Mouse (Mus musculus) heart, embryonic 13.5 days (tissue): ENCODE measurements around the gene Gtf2h5. TPM values are rescaled to one million over a fixed set of nuclear protein-coding genes. Genes with fewer than 3 reads are reported as not detected.
A peak's percentile ranks its signal among the peaks of the same experiment; 100 is the strongest.

Experiments used
- ATAC-seq: fragments of 200-750 bp; cut with Nextera tagmentation; 2 replicates; pipeline ENCODE4 v1.8.0; 2017; ENCODE audit warnings: moderate TSS enrichment; ENCODE audit not compliant: insufficient number of reproducible peaks, low FRiP score, low TSS enrichment; ENCODE audit errors: extremely low read depth
- H3K27ac ChIP-seq: fragments of 300-500 bp; sonication (generic); replicated peaks from 2 replicates; pipeline ENCODE4 v1.5.1; 2015; ENCODE audit warnings: moderate library complexity, mild to moderate bottlenecking, inconsistent platforms
- H3K27me3 ChIP-seq: fragments of 300-500 bp; sonication (generic); replicated peaks from 2 replicates; pipeline ENCODE4 v1.6.1; 2015; ENCODE audit warnings: mild to moderate bottlenecking, inconsistent platforms
- H3K36me3 ChIP-seq: fragments of 300-500 bp; sonication (generic); 2 replicates; pipeline ENCODE4 v1.6.1; 2015; ENCODE audit warnings: mild to moderate bottlenecking, inconsistent platforms
- H3K4me1 ChIP-seq: fragments of 300-500 bp; sonication (generic); 2 replicates; pipeline ENCODE4 v1.6.1; 2015; ENCODE audit warnings: inconsistent platforms
- H3K4me2 ChIP-seq: fragments of 300-500 bp; sonication (generic); 2 replicates; pipeline ENCODE4 v1.6.1; 2015; ENCODE audit warnings: inconsistent platforms, mild to moderate bottlenecking, moderate library complexity
- H3K4me3 ChIP-seq: fragments of 300-500 bp; sonication (generic); 2 replicates; pipeline ENCODE4 v1.5.1; 2015; ENCODE audit warnings: moderate library complexity, mild to moderate bottlenecking, inconsistent platforms
- H3K9ac ChIP-seq: fragments of 300-500 bp; sonication (generic); 2 replicates; pipeline ENCODE4 v1.6.1; 2015; ENCODE audit warnings: inconsistent platforms, mild to moderate bottlenecking, moderate library complexity
- H3K9me3 ChIP-seq: fragments of 300-500 bp; sonication (generic); 2 replicates; pipeline ENCODE4 v1.6.1; 2016; ENCODE audit warnings: inconsistent platforms
- WGBS: fragments of 180-500 bp; shearing (Covaris S2); methylation state at CpG from one replicate; pipeline ENCODE4 v1.1.7; 2015; ENCODE audit warnings: mixed read lengths; 5-methylcytosine and 5-hydroxymethylcytosine counted together
- polyA plus RNA-seq: library from polyadenylated mRNA; unstranded; fragments of >200 nt; fragmentation: Nextera tagmentation; extraction: Ambion mirVana; gene quantifications from 2 replicates; pipeline ENCODE4 v1.2.1, GENCODE M21; 2015

Gtf2h5 gene
- polyA plus RNA-seq: 126 and 154 TPM in 2 replicates

- Histone ChIP-seq H3K36me3 (peaks cover 13% of the 10 kb centered on the region), H3K4me3 (peak within 1 kb of the TSS; percentile 84), H3K27me3 (no peaks in the 10 kb centered on the region), H3K9me3 (no peaks in the 10 kb centered on the region), H3K4me1 (peaks cover 21% of the 10 kb centered on the region), H3K9ac (peak within 1 kb of the TSS; percentile 94), H3K4me2 (peak within 1 kb of the TSS; percentile 79), H3K27ac (peak within 1 kb of the TSS; percentile 80)
- WGBS: 1% methylated on average over 70 of the region's 70 CpGs
- ATAC-seq: peak; percentile 99
These were observed at the start of gene Gtf2h5, which contains the start of gene Serac1 for GRCm38 (mm10) chr17:6079287-6080122. TSS of gene Gtf2h5 (plus strand) at chr17:6079786. TSS of gene Serac1 (minus strand) at chr17:6079741.

DNA sequence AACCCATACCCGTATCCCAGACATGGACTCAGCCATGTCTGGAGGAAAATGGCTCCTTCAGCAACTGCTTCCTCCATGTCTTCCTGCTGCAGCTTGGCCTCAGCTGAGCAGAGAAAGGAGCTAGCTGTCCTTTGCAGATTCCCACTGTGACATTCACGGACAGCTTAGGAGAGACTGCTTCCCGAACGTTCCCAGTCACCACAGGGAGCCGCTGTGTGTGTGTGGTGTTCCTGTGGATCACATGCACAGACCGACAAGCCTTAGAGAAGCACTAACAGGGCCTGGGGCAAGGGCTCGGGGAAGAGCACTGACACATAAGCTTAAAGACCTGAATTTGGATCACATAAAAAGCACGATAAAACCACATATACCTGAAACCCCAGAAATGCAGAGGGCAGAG lies 43.9 kb upstream of the Gtf2h5 start:
- Histone ChIP-seq H3K4me2 (no peak overlapping the region), H3K9me3 (no peaks in the 10 kb centered on the region), H3K4me3 (no peak overlapping the region), H3K36me3 (peaks cover 36% of the 10 kb centered on the region), H3K4me1 (peaks cover 6% of the 10 kb centered on the region; the same call in 1 of the 2 replicates), H3K9ac (no peak overlapping the region), H3K27ac (no peak overlapping the region), H3K27me3 (no peaks in the 10 kb centered on the region)
- no peak for ATAC-seq
- 54% methylated on average over 8 of the region's 8 CpGs for WGBS

DNA sequence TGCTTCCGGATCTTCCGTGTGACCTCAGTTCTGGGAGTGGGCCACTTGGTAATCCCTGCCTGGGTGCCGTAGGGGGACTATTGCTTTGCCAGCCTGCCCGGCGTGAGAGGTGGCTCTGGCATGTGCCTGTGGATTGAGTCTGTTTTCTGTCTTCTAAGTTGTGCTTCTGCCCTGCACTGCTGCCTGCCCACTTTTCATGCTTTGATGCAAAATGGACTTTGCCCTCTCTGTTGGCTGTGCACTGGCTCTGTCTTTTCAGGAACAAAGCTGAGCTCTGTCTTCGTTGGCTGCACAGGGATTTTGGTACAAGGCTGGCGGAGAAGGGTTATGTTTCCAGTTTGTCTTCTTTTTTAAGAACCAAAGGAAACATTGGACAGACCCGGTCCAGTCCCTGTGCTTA lies 43.1 kb upstream of the Gtf2h5 start:
- no peak overlapping the region for H3K9ac ChIP-seq
- H3K4me2 ChIP-seq: no peak overlapping the region
- WGBS: 81% methylated on average over 8 of the region's 8 CpGs
- no peak overlapping the region for H3K4me3 ChIP-seq
- no peak overlapping the region for H3K27ac ChIP-seq
- ATAC-seq: no peak
- H3K36me3 ChIP-seq: peaks cover 40% of the 10 kb centered on the region
- no peaks in the 10 kb centered on the region for H3K27me3 ChIP-seq
- peaks cover 6% of the 10 kb centered on the region; the same call in 1 of the 2 replicates for H3K4me1 ChIP-seq
- no peaks in the 10 kb centered on the region for H3K9me3 ChIP-seq

- Histone ChIP-seq H3K9me3 (no peaks in the 10 kb centered on the region), H3K36me3 (peaks cover 44% of the 10 kb centered on the region), H3K4me1 (peaks cover 6% of the 10 kb centered on the region; the same call in 1 of the 2 replicates), H3K27ac (no peak overlapping the region), H3K4me3 (no peak overlapping the region), H3K9ac (no peak overlapping the region), H3K27me3 (no peaks in the 10 kb centered on the region), H3K4me2 (no peak overlapping the region)
- ATAC-seq: no peak
- 88% methylated on average over 11 of the region's 11 CpGs for WGBS
These were observed 42.7 kb upstream of the Gtf2h5 start for GRCm38 (mm10) chr17:6036872-6037271.

DNA sequence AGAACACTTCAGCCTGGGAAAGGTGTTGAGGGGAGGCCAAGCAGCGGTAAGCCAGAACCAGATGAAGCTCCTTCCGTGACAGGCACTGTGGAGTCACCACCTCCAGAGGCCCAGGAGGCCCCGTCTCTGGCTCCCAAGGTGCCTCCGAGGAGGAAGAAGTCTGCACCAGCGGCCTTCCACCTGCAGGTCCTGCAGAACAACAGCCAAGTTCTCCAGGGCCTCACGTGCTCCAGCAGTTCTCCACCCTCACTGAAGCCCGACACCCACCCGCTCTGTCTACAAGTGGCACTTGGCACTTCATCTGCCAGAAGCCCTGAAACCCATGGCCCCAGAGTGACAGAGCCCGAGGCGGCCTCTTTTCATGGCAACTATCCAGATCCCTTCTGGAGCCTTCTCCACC lies 42.1 kb upstream of the Gtf2h5 start:
- Histone ChIP-seq H3K4me3 (no peak overlapping the region), H3K9me3 (no peaks in the 10 kb centered on the region), H3K27me3 (no peaks in the 10 kb centered on the region), H3K4me1 (peaks cover 6% of the 10 kb centered on the region; the same call in 1 of the 2 replicates), H3K4me2 (no peak overlapping the region), H3K9ac (no peak overlapping the region; the same call in 1 of the 2 replicates), H3K27ac (no peak overlapping the region), H3K36me3 (peaks cover 50% of the 10 kb centered on the region)
- ATAC-seq: peak; percentile 51
- 59% methylated on average over 10 of the region's 10 CpGs for WGBS

- H3K4me2 ChIP-seq: no peak overlapping the region
- no peak for ATAC-seq
- H3K27me3 ChIP-seq: no peaks in the 10 kb centered on the region
- no peaks in the 10 kb centered on the region for H3K4me1 ChIP-seq
- no peak overlapping the region for H3K9ac ChIP-seq
- peaks cover 18% of the 10 kb centered on the region for H3K36me3 ChIP-seq
- no peak overlapping the region for H3K4me3 ChIP-seq
- H3K27ac ChIP-seq: no peak overlapping the region
- H3K9me3 ChIP-seq: no peaks in the 10 kb centered on the region
- 83% methylated on average over 4 of the region's 4 CpGs for WGBS
These were observed 26.8 kb upstream of the Gtf2h5 start for GRCm38 (mm10) chr17:6052801-6053200.

- Histone ChIP-seq H3K4me2 (no peak overlapping the region), H3K9me3 (no peaks in the 10 kb centered on the region), H3K27me3 (no peaks in the 10 kb centered on the region), H3K4me1 (no peaks in the 10 kb centered on the region), H3K9ac (no peak overlapping the region), H3K27ac (no peak overlapping the region), H3K4me3 (no peak overlapping the region), H3K36me3 (peaks cover 8% of the 10 kb centered on the region; the same call in 1 of the 2 replicates)
- WGBS: 28% methylated on average over 5 of the region's 5 CpGs
- no peak for ATAC-seq
These were observed 24.6 kb upstream of the Gtf2h5 start for GRCm38 (mm10) chr17:6054934-6055355.

- H3K27ac ChIP-seq: no peak overlapping the region
- ATAC-seq: no peak
- no peak overlapping the region for H3K9ac ChIP-seq
- H3K4me1 ChIP-seq: no peaks in the 10 kb centered on the region; the same call in 1 of the 2 replicates
- no peaks in the 10 kb centered on the region for H3K27me3 ChIP-seq
- no peak overlapping the region for H3K4me2 ChIP-seq
- H3K36me3 ChIP-seq: peaks cover 58% of the 10 kb centered on the region
- no peak overlapping the region for H3K4me3 ChIP-seq
- 42% methylated on average over 8 of the region's 8 CpGs for WGBS
- no peaks in the 10 kb centered on the region for H3K9me3 ChIP-seq
These were observed 16.8 kb upstream of the Gtf2h5 start for GRCm38 (mm10) chr17:6062793-6063192.

DNA sequence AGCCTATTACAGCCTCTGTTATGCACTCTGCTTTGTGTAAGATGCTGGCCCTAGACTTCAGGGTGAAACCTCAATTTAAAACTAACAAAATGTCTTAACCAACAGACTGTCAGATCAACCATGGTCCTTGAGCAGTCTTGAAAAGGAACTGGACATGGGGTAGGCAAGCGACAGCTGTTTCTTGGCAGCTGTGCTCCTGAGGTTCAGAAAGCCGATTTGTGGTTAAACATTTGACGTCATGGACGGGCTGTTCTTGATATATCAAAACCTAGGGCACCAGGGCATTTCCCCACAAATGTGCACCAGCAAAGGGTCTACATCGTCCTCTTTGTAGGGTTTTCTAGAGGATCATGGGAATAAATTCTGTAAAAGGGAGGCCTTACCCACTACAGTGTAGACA lies 16.1 kb upstream of the Gtf2h5 start:
- H3K9me3 ChIP-seq: no peaks in the 10 kb centered on the region
- H3K27ac ChIP-seq: no peak overlapping the region
- H3K36me3 ChIP-seq: peaks cover 64% of the 10 kb centered on the region
- no peaks in the 10 kb centered on the region; the same call in 1 of the 2 replicates for H3K4me1 ChIP-seq
- no peak overlapping the region for H3K4me2 ChIP-seq
- no peak overlapping the region for H3K4me3 ChIP-seq
- no peak for ATAC-seq
- H3K27me3 ChIP-seq: no peaks in the 10 kb centered on the region
- WGBS: 86% methylated on average over 5 of the region's 5 CpGs
- no peak overlapping the region for H3K9ac ChIP-seq

GRCm38 (mm10) chr17:6066021-6066420 lies 13.6 kb upstream of the Gtf2h5 start:
- H3K36me3 ChIP-seq: peaks cover 78% of the 10 kb centered on the region
- H3K27ac ChIP-seq: no peak overlapping the region
- H3K4me1 ChIP-seq: no peaks in the 10 kb centered on the region; the same call in 1 of the 2 replicates
- no peaks in the 10 kb centered on the region for H3K9me3 ChIP-seq
- 84% methylated on average over 2 of the region's 2 CpGs for WGBS
- H3K4me3 ChIP-seq: no peak overlapping the region
- ATAC-seq: no peak
- no peaks in the 10 kb centered on the region for H3K27me3 ChIP-seq
- no peak overlapping the region for H3K9ac ChIP-seq
- H3K4me2 ChIP-seq: no peak overlapping the region

GRCm38 (mm10) chr17:6067613-6068012 lies 12.0 kb upstream of the Gtf2h5 start:
- Histone ChIP-seq H3K9ac (no peak overlapping the region), H3K4me1 (no peaks in the 10 kb centered on the region; the same call in 1 of the 2 replicates), H3K27me3 (no peaks in the 10 kb centered on the region), H3K27ac (no peak overlapping the region), H3K9me3 (no peaks in the 10 kb centered on the region), H3K4me3 (no peak overlapping the region), H3K4me2 (no peak overlapping the region), H3K36me3 (peaks cover 77% of the 10 kb centered on the region)
- WGBS: 81% methylated on average over 7 of the region's 7 CpGs
- no peak for ATAC-seq
